Mouse (Mus musculus) stomach, postnatal 0 days (tissue): ENCODE measurements around the gene Fdps.

Experiments used
- CTCF ChIP-seq: IDR thresholded peaks from 2 replicates; pipeline ENCODE4 v1.5.1; 2016; ENCODE audit warnings: antibody characterized with exemption, low read depth, mild to moderate bottlenecking, moderate library complexity
- EP300 ChIP-seq: optimal IDR thresholded peaks from 2 replicates; pipeline ENCODE3; 2016; ENCODE audit warnings: antibody characterized with exemption

GRCm38 (mm10) chr3:89088974-89089373, 12.8 kb downstream of the Fdps start:
- no peak for TF ChIP-seq EP300
- no peak for TF ChIP-seq CTCF
